Mouse (Mus musculus): ENCODE data around the gene Ubap1l. TPM values are rescaled to one million over a fixed set of nuclear protein-coding genes. Genes with fewer than 3 reads are reported as not detected.

Gene Ubap1l
- polyA plus RNA-seq, 1 experiment from 2014 or later: 0.27 TPM

DNA sequence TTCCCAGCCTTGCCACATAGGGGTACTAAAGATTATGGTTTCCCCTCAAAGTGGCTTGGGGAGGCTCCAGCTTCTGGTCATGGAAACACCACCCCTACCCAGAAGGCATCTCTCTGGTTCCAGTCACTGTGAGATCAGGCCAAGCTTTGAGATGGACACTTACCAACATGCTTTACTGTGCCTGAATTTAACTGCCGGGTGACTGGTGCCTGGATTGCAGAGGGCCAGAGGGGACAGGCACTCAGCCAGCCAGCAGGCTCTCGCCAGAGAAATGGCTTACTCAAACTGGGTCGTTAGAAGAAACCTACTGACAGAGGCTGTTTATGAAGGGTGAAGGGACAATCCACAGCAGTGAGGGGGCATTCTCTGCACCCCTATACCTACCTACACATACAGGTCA lies 23.4 kb downstream of the Ubap1l start:
- Histone ChIP-seq H3K27ac (ENCODE audit: low read depth, low read length) (no peak overlapping the region), H3K4me2 (no peak overlapping the region), H3K27me3 (ENCODE audit: control insufficient read depth, insufficient read depth, low read length) (peaks cover 2% of the 10 kb centered on the region), H3K9ac (ENCODE audit: low read length) (no peak overlapping the region), H3K36me3 (ENCODE audit: control insufficient read depth, insufficient read depth, low read length) (no peaks in the 10 kb centered on the region), H3K4me1 (ENCODE audit: control insufficient read depth, insufficient read depth, low read length) (no peaks in the 10 kb centered on the region), H3K4me3 (ENCODE audit: low read depth, low read length) (no peak overlapping the region), H3K9me3 (ENCODE audit: control insufficient read depth, low read length) (no peaks in the 10 kb centered on the region)
- ATAC-seq (ENCODE audit: low FRiP score) (no peak), DNase-seq (ENCODE audit: low spot score, missing footprints) (no peak)
- 70% methylated on average over 3 of the region's 3 CpGs for WGBS

DNA sequence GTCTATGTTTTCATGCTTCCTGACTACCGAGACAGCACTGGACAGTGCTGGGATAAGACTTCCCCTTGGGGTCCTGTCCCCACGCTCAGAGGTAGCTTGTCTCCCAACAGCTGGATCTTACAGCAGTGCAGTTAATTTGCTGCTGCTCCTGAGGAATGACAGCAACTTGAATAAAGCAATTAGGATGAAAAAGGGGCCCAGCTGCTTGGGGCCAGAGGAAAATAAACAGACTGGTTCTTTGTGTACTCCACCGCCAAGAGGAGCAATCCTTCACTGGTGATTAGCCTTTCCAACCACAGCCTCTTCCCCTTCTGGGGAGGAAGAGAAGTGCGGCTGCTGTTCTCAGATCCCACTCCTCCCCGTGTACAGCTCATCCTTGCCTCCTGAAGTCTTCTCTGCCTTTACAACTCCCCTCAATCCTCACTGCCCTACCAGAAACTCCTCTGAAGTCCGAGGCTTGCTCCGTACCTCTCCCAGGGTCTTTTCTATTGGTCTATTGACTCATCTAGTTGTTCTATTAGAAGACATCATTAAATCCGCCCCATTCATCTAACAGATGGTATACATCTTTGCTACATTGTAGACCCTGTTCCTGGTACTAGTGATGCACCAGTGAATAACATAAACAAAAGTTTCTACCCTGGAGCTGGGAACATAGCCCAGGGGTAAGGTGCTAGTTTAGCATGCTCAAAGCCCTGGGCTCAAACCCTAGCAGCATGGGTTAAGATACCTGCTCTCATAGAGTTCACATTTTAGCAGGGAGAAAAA lies 25.7 kb downstream of the Ubap1l start:
- WGBS: 51% methylated on average over 8 of the region's 8 CpGs
- H3K4me1 ChIP-seq (ENCODE audit: control insufficient read depth, insufficient read depth, low read length): no peaks in the 10 kb centered on the region; the same call in 1 of the 2 replicates
- H3K9ac ChIP-seq (ENCODE audit: low read length): no peak overlapping the region
- no peaks in the 10 kb centered on the region for H3K9me3 ChIP-seq (ENCODE audit: control insufficient read depth, low read length)
- no peak overlapping the region for H3K4me3 ChIP-seq (ENCODE audit: low read depth, low read length)
- no peak for DNase-seq (ENCODE audit: low spot score, missing footprints)
- ATAC-seq (ENCODE audit: low FRiP score): no peak
- H3K27ac ChIP-seq (ENCODE audit: low read depth, low read length): no peak overlapping the region
- H3K4me2 ChIP-seq: no peak overlapping the region
- H3K36me3 ChIP-seq (ENCODE audit: control insufficient read depth, insufficient read depth, low read length): no peaks in the 10 kb centered on the region
- peaks cover 19% of the 10 kb centered on the region for H3K27me3 ChIP-seq (ENCODE audit: control insufficient read depth, insufficient read depth, low read length)

DNA sequence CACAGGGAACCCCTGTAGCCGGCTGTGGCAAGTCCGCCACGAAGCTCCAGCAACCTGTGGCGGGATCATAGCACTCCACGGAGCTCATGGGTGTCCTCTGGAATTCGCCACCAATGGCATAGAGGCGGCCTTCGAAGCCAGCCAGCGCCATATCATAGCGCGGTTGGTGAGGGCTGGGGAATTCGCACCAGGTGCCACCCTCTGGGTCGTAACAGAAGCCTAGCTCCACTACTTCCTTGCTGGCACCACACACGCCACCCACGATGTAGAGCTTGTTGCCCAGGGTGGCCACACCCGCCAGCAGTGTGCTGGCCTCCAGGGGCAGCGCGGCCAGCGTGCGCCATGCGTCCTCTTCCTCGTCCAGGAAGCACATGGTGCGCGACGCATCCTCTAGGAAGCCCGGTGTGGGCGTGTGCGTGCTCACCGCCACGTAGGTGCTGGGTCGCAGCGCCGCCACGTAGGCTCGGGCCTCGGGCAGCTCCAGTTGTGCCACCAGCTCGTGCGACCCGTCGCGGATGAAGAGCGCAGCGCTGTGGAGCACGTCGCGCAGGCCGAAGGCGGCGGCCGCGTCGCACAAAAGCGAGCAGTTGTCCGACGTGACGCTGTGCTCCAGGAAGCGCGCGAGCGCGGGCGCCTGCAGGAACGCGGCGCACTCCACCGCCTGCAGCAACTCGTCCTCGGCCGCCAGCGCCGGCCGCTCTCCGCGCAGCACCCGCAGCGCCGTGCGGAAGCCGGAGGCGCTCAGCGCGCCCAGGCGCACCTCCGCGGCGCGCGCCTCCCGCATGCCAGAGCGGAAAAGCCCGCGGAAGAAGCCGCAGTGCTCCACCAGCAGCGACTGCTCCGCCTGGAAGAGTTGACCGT lies 30.1 kb downstream of the Ubap1l start:
- ATAC-seq (ENCODE audit: low FRiP score): no peak
- Histone ChIP-seq H3K27ac (ENCODE audit: low read depth, low read length) (no peak overlapping the region), H3K36me3 (ENCODE audit: control insufficient read depth, insufficient read depth, low read length) (no peaks in the 10 kb centered on the region)

DNA sequence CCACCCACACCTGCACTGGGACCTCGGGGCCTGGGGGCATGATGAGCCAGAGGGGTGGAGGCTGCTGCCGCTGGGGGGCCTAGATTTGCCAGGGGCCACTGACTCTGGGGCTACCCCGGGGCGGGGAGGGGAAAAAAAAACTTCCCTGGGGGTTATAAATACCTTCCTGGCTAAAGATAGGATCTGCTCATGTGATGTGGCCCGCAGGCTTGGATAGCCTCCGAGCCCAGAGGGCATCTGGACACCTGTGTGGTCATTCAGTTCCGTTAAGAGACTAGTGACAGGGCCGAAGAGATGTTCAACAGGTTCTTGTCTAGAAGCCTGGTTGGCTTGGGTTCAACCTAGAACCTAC lies 30.7 kb downstream of the Ubap1l start, which contains the start of gene Kbtbd13:
Kbtbd13 (minus strand) TSS at position 40 of the 352 bp plus-strand sequence.
- peaks cover 28% of the 10 kb centered on the region for H3K27me3 ChIP-seq (ENCODE audit: control insufficient read depth, insufficient read depth, low read length)
- peak within 1 kb of the TSS; percentile 24 for H3K4me3 ChIP-seq (ENCODE audit: low read depth, low read length)
- peak within 1 kb of the TSS; percentile 38 for H3K4me2 ChIP-seq
- no peak for ATAC-seq (ENCODE audit: low FRiP score)
- 47% methylated on average over 8 of the region's 8 CpGs for WGBS
- H3K9me3 ChIP-seq (ENCODE audit: control insufficient read depth, low read length): no peaks in the 10 kb centered on the region
- no peaks in the 10 kb centered on the region for H3K36me3 ChIP-seq (ENCODE audit: control insufficient read depth, insufficient read depth, low read length)
- H3K27ac ChIP-seq (ENCODE audit: low read depth, low read length): no peak within 1 kb of the TSS
- H3K4me1 ChIP-seq (ENCODE audit: control insufficient read depth, insufficient read depth, low read length): no peaks in the 10 kb centered on the region; the same call in 1 of the 2 replicates
- no peak for DNase-seq (ENCODE audit: low spot score, missing footprints)
- H3K9ac ChIP-seq (ENCODE audit: low read length): peak within 1 kb of the TSS; percentile 14

More for the DNA sequence above, 30.1 kb downstream of the Ubap1l start:
- Histone ChIP-seq H3K27me3 (ENCODE audit: control insufficient read depth, insufficient read depth, low read length) (peaks cover 28% of the 10 kb centered on the region), H3K4me3 (ENCODE audit: low read depth, low read length) (peak overlapping the region; percentile 24), H3K4me2 (peak overlapping the region; percentile 38), H3K4me1 (ENCODE audit: control insufficient read depth, insufficient read depth, low read length) (no peaks in the 10 kb centered on the region; the same call in 1 of the 2 replicates), H3K9me3 (ENCODE audit: control insufficient read depth, low read length) (no peaks in the 10 kb centered on the region), H3K9ac (ENCODE audit: low read length) (peak overlapping the region; percentile 14)
- WGBS: 18% methylated on average over 96 of the region's 96 CpGs
- peak; percentile 88 for DNase-seq (ENCODE audit: low spot score, missing footprints)

DNA sequence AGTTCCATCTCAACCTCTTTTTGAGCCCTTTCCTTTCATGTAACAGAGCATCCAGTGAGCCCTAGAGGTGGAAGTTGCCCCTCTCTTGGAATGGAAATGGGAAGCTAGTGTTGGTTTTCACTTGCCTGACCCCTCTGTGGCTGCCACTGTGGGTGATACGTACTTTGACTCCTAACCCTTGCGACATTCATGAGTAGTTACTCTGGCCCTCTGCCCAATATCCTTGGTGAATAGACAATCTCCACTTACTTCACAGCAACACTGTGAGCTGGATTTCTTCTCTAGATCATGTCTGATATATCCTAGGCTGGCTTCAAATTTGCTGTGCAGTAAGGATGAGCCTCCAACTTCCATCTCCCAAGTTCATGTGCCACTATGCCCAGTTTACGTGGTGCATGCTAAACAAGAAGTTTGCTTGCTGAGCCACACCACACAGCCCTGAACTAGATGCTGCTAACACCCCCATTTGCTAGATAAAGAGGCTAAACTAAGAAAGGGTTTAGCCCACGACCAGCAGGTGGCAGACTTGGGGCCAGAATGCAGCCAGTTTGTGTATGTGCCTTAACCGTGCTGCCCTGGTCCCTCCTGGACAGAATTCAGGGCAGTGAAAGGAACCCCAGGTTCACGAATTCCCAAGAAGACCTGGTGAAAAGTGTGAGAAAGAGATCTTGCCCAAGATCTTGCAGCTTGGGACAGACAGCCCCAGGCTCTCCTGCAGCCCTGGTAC lies 32.0 kb downstream of the Ubap1l start:
- DNase-seq (ENCODE audit: low spot score, missing footprints): peak; percentile 93
- 34% methylated on average over 6 of the region's 6 CpGs for WGBS
- no peaks in the 10 kb centered on the region for H3K9me3 ChIP-seq (ENCODE audit: control insufficient read depth, low read length)
- H3K27me3 ChIP-seq (ENCODE audit: control insufficient read depth, insufficient read depth, low read length): peaks cover 28% of the 10 kb centered on the region
- ATAC-seq (ENCODE audit: low FRiP score): no peak
- no peak overlapping the region for H3K9ac ChIP-seq (ENCODE audit: low read length)
- no peaks in the 10 kb centered on the region for H3K36me3 ChIP-seq (ENCODE audit: control insufficient read depth, insufficient read depth, low read length)
- no peak overlapping the region for H3K4me3 ChIP-seq (ENCODE audit: low read depth, low read length)
- H3K27ac ChIP-seq (ENCODE audit: low read depth, low read length): no peak overlapping the region
- no peaks in the 10 kb centered on the region; the same call in 1 of the 2 replicates for H3K4me1 ChIP-seq (ENCODE audit: control insufficient read depth, insufficient read depth, low read length)
- H3K4me2 ChIP-seq: no peak overlapping the region

DNA sequence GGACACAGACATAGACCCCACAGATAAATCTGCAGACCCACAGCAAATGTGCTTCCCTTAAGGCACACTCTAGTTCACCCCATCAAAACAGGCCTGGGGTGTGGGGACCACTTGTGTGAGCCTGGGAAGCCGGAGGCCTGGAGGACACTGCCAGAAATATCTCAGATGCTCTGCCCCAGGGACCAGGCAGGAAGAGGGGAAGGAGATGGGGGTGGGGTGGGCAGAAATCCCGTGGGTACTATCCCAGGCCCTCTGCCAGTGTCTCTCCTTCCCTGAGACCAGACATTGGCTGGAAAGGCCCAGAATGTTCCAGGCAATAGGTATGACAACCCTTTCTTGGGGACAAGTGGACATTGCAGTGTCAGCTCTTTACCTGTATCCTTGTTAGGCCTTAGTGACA lies 32.8 kb downstream of the Ubap1l start:
- Histone ChIP-seq H3K27me3 (ENCODE audit: control insufficient read depth, insufficient read depth, low read length) (peaks cover 28% of the 10 kb centered on the region), H3K36me3 (ENCODE audit: control insufficient read depth, insufficient read depth, low read length) (no peaks in the 10 kb centered on the region), H3K27ac (ENCODE audit: low read depth, low read length) (no peak overlapping the region), H3K9ac (ENCODE audit: low read length) (no peak overlapping the region), H3K4me3 (ENCODE audit: low read depth, low read length) (no peak overlapping the region), H3K9me3 (ENCODE audit: control insufficient read depth, low read length) (no peaks in the 10 kb centered on the region), H3K4me2 (no peak overlapping the region), H3K4me1 (ENCODE audit: control insufficient read depth, insufficient read depth, low read length) (no peaks in the 10 kb centered on the region; the same call in 1 of the 2 replicates)
- WGBS: 54% methylated on average over 2 of the region's 2 CpGs
- DNase-seq (ENCODE audit: low spot score, missing footprints): no peak
- ATAC-seq (ENCODE audit: low FRiP score): no peak

DNA sequence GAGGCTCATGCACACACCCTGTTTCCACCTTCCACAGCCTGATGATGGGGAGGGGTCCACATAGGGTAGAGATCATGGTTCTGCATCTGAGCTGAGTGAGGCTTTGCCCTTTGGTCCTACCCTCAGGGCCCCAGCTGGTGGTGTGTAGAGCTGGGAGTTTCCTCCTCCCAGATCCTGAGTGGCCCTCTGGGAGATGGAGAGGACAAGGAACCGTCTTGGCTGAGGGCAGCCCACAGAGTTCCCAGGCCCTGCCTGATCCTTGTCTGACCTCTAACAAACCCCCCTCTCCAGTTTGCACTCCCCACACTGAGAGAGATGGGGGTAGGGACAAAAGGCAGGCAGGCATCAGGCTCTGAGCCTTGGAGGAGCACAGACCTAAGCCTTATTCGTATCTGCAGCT lies 33.5 kb downstream of the Ubap1l start:
- H3K4me3 ChIP-seq (ENCODE audit: low read depth, low read length): no peak overlapping the region
- no peaks in the 10 kb centered on the region for H3K36me3 ChIP-seq (ENCODE audit: control insufficient read depth, insufficient read depth, low read length)
- H3K9me3 ChIP-seq (ENCODE audit: control insufficient read depth, low read length): no peaks in the 10 kb centered on the region
- H3K9ac ChIP-seq (ENCODE audit: low read length): no peak overlapping the region
- no peaks in the 10 kb centered on the region; the same call in 1 of the 2 replicates for H3K4me1 ChIP-seq (ENCODE audit: control insufficient read depth, insufficient read depth, low read length)
- DNase-seq (ENCODE audit: low spot score, missing footprints) (no peak), ATAC-seq (ENCODE audit: low FRiP score) (0 out of 2 replicates have a peak, but pooled peaks have one; percentile 7)
- no peak overlapping the region for H3K4me2 ChIP-seq
- no peak overlapping the region for H3K27ac ChIP-seq (ENCODE audit: low read depth, low read length)
- H3K27me3 ChIP-seq (ENCODE audit: control insufficient read depth, insufficient read depth, low read length): peaks cover 26% of the 10 kb centered on the region
- 65% methylated on average over 2 of the region's 2 CpGs for WGBS

DNA sequence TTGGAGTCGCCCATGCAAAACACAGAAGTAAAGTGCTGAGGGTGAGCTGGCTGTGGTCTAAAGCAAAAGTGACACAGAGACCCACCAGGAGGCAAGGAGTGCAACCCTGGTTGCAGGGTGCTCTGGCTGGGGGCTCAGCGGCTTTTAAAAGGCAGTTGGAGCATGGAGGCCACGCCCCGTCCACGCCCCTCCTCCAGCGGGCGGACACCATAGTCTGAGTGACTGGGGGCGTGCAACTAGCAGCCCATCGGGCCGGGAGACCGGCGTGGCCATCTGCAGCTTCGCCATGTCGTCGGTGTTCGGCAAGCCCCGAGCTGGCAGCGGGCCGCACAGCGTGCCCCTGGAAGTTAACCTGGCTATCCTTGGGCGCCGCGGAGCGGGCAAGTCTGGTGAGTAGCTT lies 37.4 kb downstream of the Ubap1l start, which contains the start of gene Rasl12:
Rasl12 (plus strand) TSS at position 228 of the 400 bp plus-strand sequence.
- Histone ChIP-seq H3K9me3 (ENCODE audit: control insufficient read depth, low read length) (no peaks in the 10 kb centered on the region), H3K27me3 (ENCODE audit: control insufficient read depth, insufficient read depth, low read length) (no peaks in the 10 kb centered on the region), H3K4me2 (peak within 1 kb of the TSS; percentile 68), H3K4me3 (ENCODE audit: low read depth, low read length) (peak within 1 kb of the TSS; percentile 46), H3K27ac (ENCODE audit: low read depth, low read length) (no peak within 1 kb of the TSS), H3K36me3 (ENCODE audit: control insufficient read depth, insufficient read depth, low read length) (no peaks in the 10 kb centered on the region), H3K4me1 (ENCODE audit: control insufficient read depth, insufficient read depth, low read length) (no peaks in the 10 kb centered on the region; the same call in 1 of the 2 replicates), H3K9ac (ENCODE audit: low read length) (peak within 1 kb of the TSS; percentile 72)
- DNase-seq (ENCODE audit: low spot score, missing footprints) (peak; percentile 97), ATAC-seq (ENCODE audit: low FRiP score) (peak; percentile 82)
- WGBS: 2% methylated on average over 23 of the region's 24 CpGs

Data from midbrain, embryonic 11.5 days (tissue).